Mouse (Mus musculus) testis, adult 2 months (tissue): ENCODE results near the gene Dffb.

Source experiments
- CTCF ChIP-seq: fragments of 200-500 bp; IDR thresholded peaks from 2 replicates; pipeline ENCODE4 v1.5.1; 2012; ENCODE audit warnings: low read depth, mild to moderate bottlenecking, inconsistent platforms, low read length, moderate library complexity; ENCODE audit not compliant: control insufficient read depth, insufficient read depth, insufficient replicate concordance
- POLR2A ChIP-seq: fragments of 200-500 bp; IDR thresholded peaks from 2 replicates; pipeline ENCODE4 v1.6.1; 2012; ENCODE audit warnings: low read depth, mild to moderate bottlenecking, inconsistent platforms, low read length, moderate library complexity; ENCODE audit not compliant: control insufficient read depth

- TF ChIP-seq POLR2A (no peak), CTCF (no peak)
These were observed 30.7 kb downstream of the Dffb start for GRCm38 (mm10) chr4:153944261-153944660.
